Mouse (Mus musculus) brain, adult 10 weeks (tissue): ENCODE data around the gene Slc35b1. TPM values are rescaled to one million over a fixed set of nuclear protein-coding genes. Genes with fewer than 3 reads are reported as not detected.

Experiments used
- polyA plus RNA-seq: library from polyadenylated mRNA; stranded (reverse); fragments of 350-450 nt; fragmentation: Illumina TruSeq; extraction: RNeasy Lipid Tissue Mini Kit (QIAGEN cat#74804); gene quantifications from one replicate; pipeline ENCODE4 v1.2.3, GENCODE M21; 2015; ENCODE audit warnings: low read depth, low replicate concordance

Gene Slc35b1
- 61.8 TPM for polyA plus RNA-seq

DNA sequence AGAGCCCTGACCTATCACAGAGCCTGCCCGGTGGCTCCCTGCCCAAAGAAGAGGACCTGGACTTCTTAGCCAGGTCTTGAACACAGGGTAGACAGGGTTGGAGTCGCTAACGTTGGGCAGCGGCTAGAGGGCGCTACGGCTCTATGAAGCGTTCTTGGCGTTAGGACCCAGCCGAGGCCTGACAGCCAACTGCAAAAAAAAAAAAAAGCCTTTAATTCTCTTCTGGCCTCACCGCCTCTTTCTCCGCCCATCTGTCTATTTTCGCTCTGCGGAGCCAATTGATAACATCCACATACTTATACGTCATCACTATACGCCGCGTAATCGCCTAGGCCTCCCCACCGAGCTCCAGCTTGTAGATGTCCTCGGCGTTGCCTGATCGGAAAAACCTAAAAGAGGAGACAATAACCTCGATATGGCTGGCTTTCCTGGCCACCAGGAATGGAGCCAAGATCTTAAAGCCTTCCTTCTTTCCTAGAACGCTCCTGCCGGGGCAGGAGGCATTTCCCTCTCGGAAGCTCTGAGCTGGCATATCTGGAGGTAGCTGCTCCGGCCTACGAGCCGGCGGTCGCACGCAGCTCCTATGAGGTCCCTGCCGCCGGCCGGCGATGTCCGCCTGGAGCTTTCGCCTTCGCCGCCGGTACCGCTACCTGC is at the start of gene Slc35b1:
Slc35b1 (plus strand) TSS at position 374 of the 654 bp plus-strand sequence.

DNA sequence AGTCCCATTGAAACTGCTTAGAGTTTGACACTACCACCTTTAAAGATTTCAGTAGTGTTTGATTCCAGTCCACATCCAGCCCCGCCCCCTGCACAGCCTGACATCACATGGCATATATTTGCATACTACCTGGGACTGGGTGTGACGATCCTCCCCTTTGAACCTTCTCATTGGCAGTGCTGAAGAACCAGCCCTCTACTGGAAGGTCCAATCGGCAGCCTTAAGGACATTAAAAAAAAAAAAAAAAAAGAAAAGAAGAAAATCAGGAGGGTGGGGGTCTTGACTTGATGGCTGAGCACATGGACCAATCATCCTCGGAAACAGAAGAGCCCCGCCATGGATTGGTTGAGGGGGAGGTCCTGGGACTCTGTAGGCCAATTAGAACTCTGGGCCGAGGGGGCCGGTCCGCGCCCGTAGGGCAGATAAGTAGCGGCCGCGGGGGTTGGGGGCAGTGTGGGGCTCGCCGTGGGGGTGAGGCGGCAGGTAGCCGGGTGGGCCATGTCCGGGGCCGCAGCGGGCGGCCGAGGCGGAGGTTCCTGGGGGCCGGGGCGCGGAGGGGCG is 47.8 kb upstream of the Slc35b1 start, which contains the start of gene Fam117a:
Fam117a (plus strand) TSS at position 451 of the 561 bp plus-strand sequence.

DNA sequence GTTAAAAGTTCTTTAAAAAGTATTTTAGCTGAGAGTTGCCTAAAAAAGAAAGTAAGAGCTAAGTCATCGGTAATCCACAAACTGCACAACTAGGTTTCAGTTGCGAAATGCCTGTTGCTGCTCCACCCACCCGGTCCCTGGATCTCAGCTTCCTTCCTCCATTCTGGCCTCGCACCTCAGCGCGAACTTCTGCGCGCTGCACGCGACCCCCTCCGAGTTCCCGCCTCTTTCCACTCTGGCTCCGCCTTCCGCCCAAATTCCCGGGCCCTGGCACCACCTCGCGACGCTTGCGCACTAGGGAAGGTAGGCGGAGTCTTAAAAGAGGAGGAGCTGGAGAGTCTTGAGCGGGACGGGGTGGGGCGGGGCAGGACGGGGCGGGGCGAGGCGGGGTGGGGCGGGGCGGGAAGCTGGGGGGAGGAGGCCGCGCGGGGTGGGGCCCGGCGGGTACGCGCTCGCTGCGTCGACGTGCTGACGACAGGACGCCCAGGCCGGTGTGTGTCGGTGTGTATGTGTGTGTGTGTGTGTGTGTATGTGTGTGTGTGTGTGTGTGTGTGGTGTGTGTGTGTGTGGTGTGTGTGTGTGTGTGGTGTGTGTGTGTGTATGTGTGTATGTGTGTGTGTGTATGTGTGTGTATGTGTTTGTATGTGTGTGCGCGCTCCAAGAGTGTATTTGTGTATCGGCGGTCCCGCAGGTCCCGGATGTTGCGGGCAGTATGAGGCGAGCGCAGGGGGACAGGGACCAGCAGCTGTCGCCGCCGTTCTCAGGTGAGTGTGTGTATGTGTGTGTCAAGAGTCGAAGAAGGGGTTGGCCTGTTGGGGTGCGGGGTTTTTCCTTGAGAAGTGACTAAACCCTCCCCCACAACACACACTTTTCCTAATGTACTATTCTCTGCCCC is 29.4 kb downstream of the Slc35b1 start, which contains the start of gene Spop:
Spop (plus strand) TSS at position 440 of the 895 bp plus-strand sequence.

Other genes with a start within 250 kb of the Slc35b1 start
- gene Dlx4, start 238.4 kb upstream of the Slc35b1 start, polyA plus RNA-seq: 0.39 TPM
- not detected for gene Tac4, start 123.2 kb upstream of the Slc35b1 start, polyA plus RNA-seq
- 57.9 TPM for gene Kat7, start 74.4 kb upstream of the Slc35b1 start, polyA plus RNA-seq
- gene Fam117a, start 47.7 kb upstream of the Slc35b1 start, polyA plus RNA-seq: 6.5 TPM
- 164 TPM for gene Spop, start 29.4 kb downstream of the Slc35b1 start, polyA plus RNA-seq
- gene Nxph3, start 129.9 kb downstream of the Slc35b1 start, polyA plus RNA-seq: 25.6 TPM
- gene Ngfr, start 203.0 kb downstream of the Slc35b1 start, polyA plus RNA-seq: 1.6 TPM